Mouse (Mus musculus) G1E (cell line): ENCODE results near the gene Trak1.

ENCODE experiments used
- CTCF ChIP-seq: IDR thresholded peaks from 2 replicates; pipeline ENCODE4 v1.5.1; 2012; ENCODE audit warnings: low read depth, low read length, inconsistent platforms, mixed read lengths
- GATA1 ChIP-seq: IDR thresholded peaks from 2 replicates; pipeline ENCODE4 v1.6.1; 2012; ENCODE audit warnings: borderline replicate concordance, low read length, inconsistent platforms, mixed read lengths

DNA sequence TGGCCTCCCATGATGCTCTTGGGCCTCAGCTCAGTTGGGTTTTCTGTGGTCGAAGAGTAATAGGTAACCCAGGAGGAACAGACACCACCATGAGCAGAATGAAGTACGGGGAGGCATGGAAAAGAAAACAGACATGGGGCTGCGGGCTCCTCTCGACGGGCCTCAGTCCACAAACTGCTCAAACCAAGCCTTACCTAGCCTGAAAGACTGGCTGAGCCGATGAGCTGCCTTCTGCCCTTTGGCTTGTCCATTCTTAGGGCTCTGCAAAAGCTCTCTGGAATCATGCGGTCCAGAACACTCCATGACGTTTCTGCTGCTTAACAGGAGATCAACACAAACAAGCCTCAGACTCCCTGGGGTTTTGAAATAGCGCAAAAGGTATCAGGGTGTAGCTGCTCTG is 40.2 kb upstream of the Trak1 start:
- TF ChIP-seq CTCF (no peak), GATA1 (no peak)
